Mouse (Mus musculus) erythroblast, adult 5-6 weeks (primary cell): ENCODE measurements around the gene Hypk. TPM values are rescaled to one million over a fixed set of nuclear protein-coding genes. Genes with fewer than 3 reads are reported as not detected.
A peak's percentile ranks its signal among the peaks of the same experiment; 100 is the strongest.
"Not testable (repeated sequence)": the region's sequence is repeated elsewhere in the genome, so short reads cannot be mapped to it uniquely, and the experiment has no call there.

Experiments
- ATAC-seq: replicated peaks from 2 replicates; pipeline ENCODE4 v1.8.0; 2016; ENCODE audit warnings: moderate number of reproducible peaks, mild to moderate bottlenecking, moderate TSS enrichment, inconsistent platforms; ENCODE audit not compliant: poor library complexity, low FRiP score, severe bottlenecking
- total RNA-seq, 2 experiments: library from RNA; stranded (forward) in 1 of 2; stranded (reverse) in 1 of 2; fragments of 150-400 nt in 1 of 2; fragments of 200-764, 138-1000 nt in 1 of 2; gene quantifications; 2 replicates each; pipeline versions ENCODE4 v1.2.3 to v1.2.4; 2015 to 2017; ENCODE audit warnings: low replicate concordance in 2 of 2

The Hypk gene
- total RNA-seq, 2 experiments from 2014 or later: 22.3 to 27.7 TPM

DNA sequence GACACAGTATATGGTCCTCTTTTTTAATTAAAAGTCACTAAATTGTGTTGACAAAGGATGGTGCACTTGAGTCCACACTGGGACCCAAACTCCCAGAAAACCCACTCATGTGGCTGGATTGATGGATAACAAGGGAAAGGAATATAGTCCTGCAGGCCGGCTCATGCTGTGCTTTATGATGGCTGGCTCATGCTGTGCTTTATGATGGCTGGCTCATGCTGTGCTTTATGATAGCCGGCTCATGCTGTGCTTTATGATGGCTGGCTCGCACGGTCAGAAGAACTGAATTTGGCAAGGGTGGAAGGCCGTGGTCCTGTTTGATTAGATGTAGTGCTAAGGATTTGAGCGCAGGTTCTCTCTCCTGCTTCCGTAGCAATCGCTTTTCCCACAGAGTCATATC, 30.5 kb downstream of the Hypk start:
- no peak for ATAC-seq

DNA sequence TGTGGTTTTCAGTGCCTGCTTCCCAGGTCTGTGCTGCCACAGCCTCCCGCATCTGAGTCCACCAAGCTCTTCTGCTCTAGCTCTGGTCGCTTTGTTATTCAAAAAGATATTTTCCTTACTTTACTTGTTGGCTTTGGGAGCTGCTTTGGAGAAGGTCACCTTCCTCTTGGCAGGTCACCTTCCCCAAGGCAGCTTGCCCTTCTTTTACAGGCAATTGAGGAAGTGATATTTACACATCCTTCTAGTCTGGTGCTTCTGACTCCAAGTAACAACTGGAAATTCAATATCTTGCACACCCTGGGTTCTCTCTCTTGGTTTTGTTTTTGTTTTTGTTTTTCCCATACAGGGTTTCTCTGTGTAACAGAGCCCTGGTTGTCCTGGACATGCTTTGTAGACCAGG, 31.3 kb downstream of the Hypk start:
- ATAC-seq: not testable (repeated sequence)

DNA sequence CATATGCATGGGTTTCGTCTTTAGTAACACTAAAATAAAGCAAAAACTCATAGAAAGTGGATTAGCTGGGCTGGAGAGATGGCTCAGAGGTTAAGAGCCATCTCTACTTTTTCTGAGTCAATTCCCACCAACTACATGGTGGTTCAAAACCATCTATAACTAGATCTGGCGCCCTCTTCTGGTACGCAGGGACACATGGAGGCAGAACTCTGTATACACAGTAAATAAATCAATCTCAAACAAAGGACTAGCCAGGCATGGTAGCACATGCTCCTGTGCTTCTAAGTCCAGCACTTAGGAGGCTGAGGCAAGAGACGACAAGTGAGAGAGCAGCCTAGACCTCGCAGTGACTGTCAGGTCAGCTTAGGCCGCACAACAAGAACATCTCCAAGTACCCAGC, 48.5 kb downstream of the Hypk start:
- ATAC-seq: 0 out of 2 replicates have a peak, but pooled peaks have one; percentile 45

DNA sequence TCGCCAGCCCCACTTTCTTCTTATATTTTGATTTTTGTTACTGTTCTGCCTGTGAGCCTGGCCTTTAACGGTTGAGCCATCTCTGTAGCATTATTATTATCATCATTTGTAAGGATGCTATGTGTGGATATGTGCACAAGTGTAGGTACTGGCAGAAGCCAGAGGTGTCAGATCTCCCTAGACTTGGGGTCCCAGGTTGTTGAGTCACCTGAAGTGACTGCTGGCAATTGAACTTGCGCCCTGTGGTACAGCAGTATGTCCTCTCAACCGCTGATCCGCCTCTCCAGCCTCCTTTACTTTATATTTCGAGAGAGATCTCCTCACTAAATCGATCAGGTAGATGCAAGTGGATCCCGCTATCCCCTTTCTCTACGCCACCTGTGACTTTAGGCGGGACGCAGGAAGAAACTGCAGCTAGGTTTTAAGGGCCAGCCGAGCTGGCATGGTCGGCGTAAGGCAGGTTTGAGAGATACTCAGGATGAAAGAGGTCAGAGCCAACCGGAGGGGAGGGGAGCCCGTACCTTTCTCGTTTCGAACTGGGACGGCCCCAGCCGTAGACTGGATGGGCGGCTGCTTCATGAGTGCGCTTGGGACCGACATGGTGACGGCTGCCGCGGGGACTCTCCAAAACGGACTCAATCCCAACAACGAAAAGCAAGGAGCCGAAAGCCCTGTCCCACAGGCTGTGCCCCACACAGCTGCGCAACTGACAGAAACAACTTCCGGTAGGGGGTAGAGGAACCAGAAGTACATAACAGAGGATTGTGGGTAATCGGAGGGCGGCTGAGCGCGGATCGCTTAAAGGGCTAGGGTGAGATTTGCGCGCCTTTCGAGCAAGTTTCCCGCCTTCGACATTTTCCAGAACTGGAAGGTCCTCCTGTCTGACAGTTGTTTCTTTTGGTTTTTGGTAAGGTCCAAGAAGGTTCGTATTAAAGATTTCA, 53.1 kb downstream of the Hypk start, which contains the start of the genes Mfap1a and Wdr76:
Gene Mfap1a (minus strand): TSS at position 724 of the 941 bp plus-strand sequence.
Gene Wdr76 (plus strand): TSS at position 782 of the 941 bp plus-strand sequence.
- ATAC-seq: peak; percentile 90

DNA sequence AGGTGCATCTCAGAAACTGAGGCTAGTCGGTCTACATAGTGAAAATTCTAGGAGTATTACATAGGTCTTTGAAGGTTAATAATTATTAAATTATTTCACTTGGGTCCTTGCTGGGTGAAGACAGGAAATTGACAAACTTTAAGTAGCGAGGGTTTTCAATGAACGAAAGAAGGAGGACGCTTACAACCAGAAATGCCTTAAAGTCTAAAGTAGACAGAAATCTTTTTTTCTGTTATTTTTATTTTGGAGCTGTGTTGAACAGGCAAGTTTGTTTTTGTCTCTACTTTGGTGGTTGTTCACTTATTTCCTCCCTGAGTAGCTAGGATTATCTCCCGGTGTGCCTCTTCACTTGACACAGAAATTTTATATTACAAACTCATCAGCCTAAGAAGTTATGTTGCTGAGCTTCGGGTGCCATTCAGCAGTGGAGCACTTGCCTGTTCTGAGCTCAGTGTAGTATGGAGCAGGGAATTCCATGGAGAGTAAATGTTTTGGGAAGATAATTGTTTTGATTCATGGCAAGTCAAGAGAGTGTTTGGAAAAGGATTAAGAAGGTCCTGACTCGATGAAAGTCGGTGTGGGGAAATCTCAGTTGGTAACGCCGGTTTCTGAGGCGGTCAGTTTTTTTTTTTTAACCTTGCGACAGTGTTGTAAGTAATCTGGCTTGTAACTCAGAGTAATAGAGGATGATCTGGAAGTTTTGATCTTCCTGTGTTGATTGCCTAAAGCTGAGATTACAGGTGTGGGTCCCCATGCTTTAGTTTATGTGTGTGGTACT, 54.3 kb downstream of the Hypk start:
- no peak for ATAC-seq

DNA sequence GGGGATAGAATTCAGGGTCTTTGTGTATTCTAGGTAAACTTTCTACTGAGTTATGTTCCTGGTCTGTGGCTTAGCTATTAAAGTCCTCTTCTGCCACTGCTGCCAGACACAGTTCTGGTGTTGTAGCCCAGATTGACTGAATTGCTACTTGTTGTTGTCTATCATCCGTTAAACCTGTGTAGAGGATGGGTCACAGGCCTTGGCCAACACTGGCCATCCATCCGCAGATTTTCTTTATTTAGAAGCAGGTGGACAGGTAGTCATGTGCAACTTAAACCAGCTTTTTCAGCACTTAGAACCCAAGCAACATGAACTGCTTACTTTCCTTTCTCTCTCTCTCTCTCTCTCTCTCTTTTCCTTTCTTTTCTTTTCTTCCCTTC, 54.9 kb downstream of the Hypk start:
- no peak for ATAC-seq

Other genes with a start within 250 kb of the Hypk start
- gene Trp53bp1, start 181.9 kb upstream of the Hypk start, total RNA-seq (2015; ENCODE audit: low replicate concordance): 11.1 and 27.9 TPM in 2 replicates
- 44.8 and 96.0 TPM in 2 replicates for gene Trp53bp1, start 181.9 kb upstream of the Hypk start, total RNA-seq (2017; ENCODE audit: low replicate concordance)
- not detected in 2 replicates for gene Map1a, start 163.7 kb upstream of the Hypk start, total RNA-seq (2015; ENCODE audit: low replicate concordance)
- 0.14 TPM in 1 of 2 replicates, not detected in the other for gene Map1a, start 163.7 kb upstream of the Hypk start, total RNA-seq (2017; ENCODE audit: low replicate concordance)
- 2.7 and 5.2 TPM in 2 replicates for gene Ppip5k1, start 97.9 kb upstream of the Hypk start, total RNA-seq (2015; ENCODE audit: low replicate concordance)
- gene Ppip5k1, start 97.9 kb upstream of the Hypk start, total RNA-seq (2017; ENCODE audit: low replicate concordance): 9.8 and 10.1 TPM in 2 replicates
- not detected in 2 replicates for gene Ckmt1, start 95.6 kb upstream of the Hypk start, total RNA-seq (2015; ENCODE audit: low replicate concordance)
- 0.26 TPM in 1 of 2 replicates, not detected in the other for gene Ckmt1, start 95.6 kb upstream of the Hypk start, total RNA-seq (2017; ENCODE audit: low replicate concordance)
- gene Strc, start 66.1 kb upstream of the Hypk start, total RNA-seq (2015; ENCODE audit: low replicate concordance): not detected in 2 replicates
- gene Strc, start 66.1 kb upstream of the Hypk start, total RNA-seq (2017; ENCODE audit: low replicate concordance): not detected in 2 replicates
- gene Pdia3, start 39.5 kb upstream of the Hypk start, total RNA-seq (2015; ENCODE audit: low replicate concordance): 80.1 and 87.8 TPM in 2 replicates
- gene Pdia3, start 39.5 kb upstream of the Hypk start, total RNA-seq (2017; ENCODE audit: low replicate concordance): 66.2 and 70.2 TPM in 2 replicates
- gene Catsper2, start 39.5 kb upstream of the Hypk start, total RNA-seq (2015; ENCODE audit: low replicate concordance): 2.9 TPM in 1 of 2 replicates, not detected in the other
- 2.2 TPM in 1 of 2 replicates, not detected in the other for gene Catsper2, start 39.5 kb upstream of the Hypk start, total RNA-seq (2017; ENCODE audit: low replicate concordance)
- gene Ell3, start 9.0 kb upstream of the Hypk start, total RNA-seq (2015; ENCODE audit: low replicate concordance): not detected in 2 replicates
- gene Ell3, start 9.0 kb upstream of the Hypk start, total RNA-seq (2017; ENCODE audit: low replicate concordance): not detected in 2 replicates
- 50.9 and 58.1 TPM in 2 replicates for gene Serf2, start 4.1 kb upstream of the Hypk start, total RNA-seq (2015; ENCODE audit: low replicate concordance)
- 40.6 and 55.3 TPM in 2 replicates for gene Serf2, start 4.1 kb upstream of the Hypk start, total RNA-seq (2017; ENCODE audit: low replicate concordance)
- not detected in 2 replicates for gene Serinc4, start 3.5 kb downstream of the Hypk start, total RNA-seq (2015; ENCODE audit: low replicate concordance)
- 0.68 TPM in 1 of 2 replicates, not detected in the other for gene Serinc4, start 3.5 kb downstream of the Hypk start, total RNA-seq (2017; ENCODE audit: low replicate concordance)
- gene Mfap1b, start 20.8 kb downstream of the Hypk start, total RNA-seq (2015; ENCODE audit: low replicate concordance): 6.9 and 16.3 TPM in 2 replicates
- 20.6 and 22.9 TPM in 2 replicates for gene Mfap1b, start 20.8 kb downstream of the Hypk start, total RNA-seq (2017; ENCODE audit: low replicate concordance)
- 12.1 and 15.3 TPM in 2 replicates for gene Mfap1a, start 53.4 kb downstream of the Hypk start, total RNA-seq (2015; ENCODE audit: low replicate concordance)
- gene Mfap1a, start 53.4 kb downstream of the Hypk start, total RNA-seq (2017; ENCODE audit: low replicate concordance): 11.7 and 15.1 TPM in 2 replicates
- gene Wdr76, start 53.4 kb downstream of the Hypk start, total RNA-seq (2015; ENCODE audit: low replicate concordance): 11.9 and 13.8 TPM in 2 replicates
- 19.2 and 25.5 TPM in 2 replicates for gene Wdr76, start 53.4 kb downstream of the Hypk start, total RNA-seq (2017; ENCODE audit: low replicate concordance)